Mouse (Mus musculus): ENCODE data around the gene Aldh16a1. TPM values are rescaled to one million over a fixed set of nuclear protein-coding genes. Genes with fewer than 3 reads are reported as not detected.

Gene Aldh16a1
- polyA plus RNA-seq, 1 experiment from 2014 or later, result 88.6 TPM

DNA sequence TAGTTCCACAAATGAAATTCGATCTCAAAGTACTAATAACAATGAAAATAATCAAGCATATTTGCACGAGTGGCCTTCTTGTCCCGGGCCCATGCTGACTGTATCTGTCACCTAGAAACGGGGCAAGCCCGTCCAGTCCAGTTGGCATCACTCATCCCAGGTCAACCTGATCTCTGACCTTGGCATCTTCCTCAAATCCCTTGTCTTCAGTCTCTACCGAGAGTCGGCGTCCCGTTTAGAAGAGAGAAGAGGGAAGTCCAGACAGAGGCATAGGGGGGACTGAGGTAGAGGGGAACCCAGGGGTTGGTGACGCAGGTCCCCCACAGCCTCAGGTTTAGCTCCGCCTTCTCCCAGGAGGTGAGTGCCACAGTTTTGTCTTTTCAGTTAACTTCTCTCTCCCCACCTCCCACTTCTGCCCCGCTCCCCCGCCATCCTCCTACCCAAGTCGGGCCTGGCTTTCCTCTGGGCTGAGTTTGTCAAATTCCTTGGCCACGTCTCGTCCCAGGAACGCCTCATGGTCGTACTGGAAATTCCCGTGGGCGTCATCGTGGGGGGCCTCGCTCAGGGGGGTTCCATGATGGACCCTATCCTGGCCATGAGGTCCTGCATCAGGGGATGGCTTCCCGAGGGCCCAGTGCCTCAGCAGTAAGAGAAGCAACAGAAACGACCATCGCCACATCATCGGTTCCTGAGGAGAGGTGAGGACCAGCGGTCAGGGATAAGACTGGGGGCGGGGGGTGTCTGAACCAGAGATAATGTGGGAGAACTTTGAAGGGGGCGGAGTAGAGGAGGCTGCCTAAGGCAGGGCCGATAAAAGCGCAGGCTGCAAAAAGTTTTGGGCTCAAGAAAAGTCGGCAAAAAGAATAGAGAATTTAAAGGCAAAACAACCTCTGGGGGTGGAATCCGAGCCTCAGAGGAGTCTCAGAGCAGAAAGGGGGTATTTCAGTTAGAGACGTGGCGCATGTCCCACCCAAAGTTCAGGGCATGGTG lies 63.1 kb downstream of the Aldh16a1 start:
- H3K36me3 ChIP-seq (ENCODE audit: insufficient read depth, low read length), result peaks cover 30% of the 10 kb centered on the region
- peaks cover 31% of the 10 kb centered on the region for H3K4me1 ChIP-seq (ENCODE audit: insufficient read depth, low read length)
- no peaks in the 10 kb centered on the region for H3K27me3 ChIP-seq (ENCODE audit: insufficient read depth, low read length)
- H3K4me3 ChIP-seq (ENCODE audit: low read length), result peak overlapping the region; percentile 67
- WGBS, result 6% methylated on average over 35 of the region's 35 CpGs
- H3K27ac ChIP-seq (ENCODE audit: low read length), result peak overlapping the region; percentile 90
- H3K9ac ChIP-seq (replicated peaks; ENCODE audit: low read length), result peak overlapping the region; percentile 85
- ATAC-seq (ENCODE audit: low FRiP score, low TSS enrichment), result peak; percentile 47
- H3K9me3 ChIP-seq (ENCODE audit: low read length), result no peaks in the 10 kb centered on the region
- H3K4me2 ChIP-seq (replicated peaks; ENCODE audit: low read depth, low read length), result peak overlapping the region; percentile 81

MicroRNAs within 50 kb of the gene (microRNA counts, 519-probe panel; counts per million panel counts)
- microRNA mmu-miR-150, result 2,595 counts per million, percentile 64 among the panel's probes with 10 or more counts

Small RNAs within 50 kb of the gene (microRNA-seq; reads per million reads assigned to microRNA genes)
- 28.0 reads per million, percentile 41 among the genes with 10 or more reads in this experiment for gene Mir150
- 15.0 reads per million, percentile 35 among the genes with 10 or more reads in this experiment for gene Mir5121
- gene Mir7055, result not detected

Other genes with a start within 250 kb of the Aldh16a1 start
- gene Ap2a1, start 225.1 kb downstream of the Aldh16a1 start, polyA plus RNA-seq (2015; fragmentation: Nextera tagmentation; extraction: Ambion mirVana), result 72.9 and 75.3 TPM in 2 replicates
- 0.10 and 0.24 TPM in 2 replicates for gene Tsks, start 211.4 kb downstream of the Aldh16a1 start, polyA plus RNA-seq (2015; fragmentation: Nextera tagmentation; extraction: Ambion mirVana)
- 22.4 and 23.8 TPM in 2 replicates for gene Cpt1c, start 179.7 kb downstream of the Aldh16a1 start, polyA plus RNA-seq (2015; fragmentation: Nextera tagmentation; extraction: Ambion mirVana)
- 681 and 701 TPM in 2 replicates for gene Prmt1, start 168.0 kb downstream of the Aldh16a1 start, polyA plus RNA-seq (2015; fragmentation: Nextera tagmentation; extraction: Ambion mirVana)
- 109 TPM in 2 replicates for gene Irf3, start 156.9 kb downstream of the Aldh16a1 start, polyA plus RNA-seq (2015; fragmentation: Nextera tagmentation; extraction: Ambion mirVana)
- 56.1 and 61.9 TPM in 2 replicates for gene Bcl2l12, start 155.9 kb downstream of the Aldh16a1 start, polyA plus RNA-seq (2015; fragmentation: Nextera tagmentation; extraction: Ambion mirVana)
- gene Scaf1, start 138.2 kb downstream of the Aldh16a1 start, polyA plus RNA-seq (2015; fragmentation: Nextera tagmentation; extraction: Ambion mirVana), result 30.6 and 36.4 TPM in 2 replicates
- 42.9 and 44.1 TPM in 2 replicates for gene Rras, start 136.6 kb downstream of the Aldh16a1 start, polyA plus RNA-seq (2015; fragmentation: Nextera tagmentation; extraction: Ambion mirVana)
- 12.9 and 13.8 TPM in 2 replicates for gene Prr12, start 101.7 kb downstream of the Aldh16a1 start, polyA plus RNA-seq (2015; fragmentation: Nextera tagmentation; extraction: Ambion mirVana)
- gene Nosip, start 92.2 kb downstream of the Aldh16a1 start, polyA plus RNA-seq (2015; fragmentation: Nextera tagmentation; extraction: Ambion mirVana), result 85.2 and 86.3 TPM in 2 replicates
- gene Prrg2, start 91.9 kb downstream of the Aldh16a1 start, polyA plus RNA-seq (2015; fragmentation: Nextera tagmentation; extraction: Ambion mirVana), result 42.4 and 44.9 TPM in 2 replicates
- gene Rcn3, start 62.4 kb downstream of the Aldh16a1 start, polyA plus RNA-seq (2015; fragmentation: Nextera tagmentation; extraction: Ambion mirVana), result 352 and 369 TPM in 2 replicates
- gene Fcgrt, start 50.7 kb downstream of the Aldh16a1 start, polyA plus RNA-seq (2015; fragmentation: Nextera tagmentation; extraction: Ambion mirVana), result 93.7 and 114 TPM in 2 replicates
- 1,363 and 1,408 TPM in 2 replicates for gene Rps11, start 30.1 kb downstream of the Aldh16a1 start, polyA plus RNA-seq (2015; fragmentation: Nextera tagmentation; extraction: Ambion mirVana)
- 1,083 and 1,117 TPM in 2 replicates for gene Rpl13a, start 25.8 kb downstream of the Aldh16a1 start, polyA plus RNA-seq (2015; fragmentation: Nextera tagmentation; extraction: Ambion mirVana)
- gene Gm45713, start 18.4 kb downstream of the Aldh16a1 start, polyA plus RNA-seq (2015; fragmentation: Nextera tagmentation; extraction: Ambion mirVana), result 0.18 TPM in 1 of 2 replicates, not detected in the other
- gene Flt3l, start 18.2 kb downstream of the Aldh16a1 start, polyA plus RNA-seq (2015; fragmentation: Nextera tagmentation; extraction: Ambion mirVana), result 0.95 and 1.9 TPM in 2 replicates
- 109 and 112 TPM in 2 replicates for gene Pih1d1, start 281 bp downstream of the Aldh16a1 start, polyA plus RNA-seq (2015; fragmentation: Nextera tagmentation; extraction: Ambion mirVana)
- gene Slc17a7, start 9.4 kb upstream of the Aldh16a1 start, polyA plus RNA-seq (2015; fragmentation: Nextera tagmentation; extraction: Ambion mirVana), result 0.19 and 0.42 TPM in 2 replicates
- not detected in 2 replicates for gene Gfy, start 25.0 kb upstream of the Aldh16a1 start, polyA plus RNA-seq (2015; fragmentation: Nextera tagmentation; extraction: Ambion mirVana)
- gene Pth2, start 26.4 kb upstream of the Aldh16a1 start, polyA plus RNA-seq (2015; fragmentation: Nextera tagmentation; extraction: Ambion mirVana), result not detected in 2 replicates
- gene Ccdc155, start 50.3 kb upstream of the Aldh16a1 start, polyA plus RNA-seq (2015; fragmentation: Nextera tagmentation; extraction: Ambion mirVana), result 0.85 and 0.86 TPM in 2 replicates
- 0.78 TPM in 1 of 2 replicates, not detected in the other for gene Dkkl1, start 57.6 kb upstream of the Aldh16a1 start, polyA plus RNA-seq (2015; fragmentation: Nextera tagmentation; extraction: Ambion mirVana)
- gene Tead2, start 61.2 kb upstream of the Aldh16a1 start, polyA plus RNA-seq (2015; fragmentation: Nextera tagmentation; extraction: Ambion mirVana), result 195 and 203 TPM in 2 replicates
- gene Cd37, start 84.5 kb upstream of the Aldh16a1 start, polyA plus RNA-seq (2015; fragmentation: Nextera tagmentation; extraction: Ambion mirVana), result 1.0 and 1.1 TPM in 2 replicates
- gene Slc6a16, start 86.5 kb upstream of the Aldh16a1 start, polyA plus RNA-seq (2015; fragmentation: Nextera tagmentation; extraction: Ambion mirVana), result 0.28 and 0.30 TPM in 2 replicates
- gene Slc6a21, start 122.9 kb upstream of the Aldh16a1 start, polyA plus RNA-seq (2015; fragmentation: Nextera tagmentation; extraction: Ambion mirVana), result not detected in 2 replicates
- gene Trpm4, start 179.2 kb upstream of the Aldh16a1 start, polyA plus RNA-seq (2015; fragmentation: Nextera tagmentation; extraction: Ambion mirVana), result 22.3 and 23.6 TPM in 2 replicates
- gene Hrc, start 180.7 kb upstream of the Aldh16a1 start, polyA plus RNA-seq (2015; fragmentation: Nextera tagmentation; extraction: Ambion mirVana), result 1.7 and 1.8 TPM in 2 replicates
- gene Ppfia3, start 212.4 kb upstream of the Aldh16a1 start, polyA plus RNA-seq (2015; fragmentation: Nextera tagmentation; extraction: Ambion mirVana), result 5.1 and 6.3 TPM in 2 replicates
- gene Lin7b, start 216.0 kb upstream of the Aldh16a1 start, polyA plus RNA-seq (2015; fragmentation: Nextera tagmentation; extraction: Ambion mirVana), result 1.7 and 1.9 TPM in 2 replicates
- gene Snrnp70, start 241.2 kb upstream of the Aldh16a1 start, polyA plus RNA-seq (2015; fragmentation: Nextera tagmentation; extraction: Ambion mirVana), result 211 and 227 TPM in 2 replicates

Data from kidney, embryonic 16.5 days (tissue).